Mouse (Mus musculus) heart, adult 2 months (tissue): ENCODE results near the gene Zkscan5.

Experiments
- CTCF ChIP-seq: fragments of 200-600 bp; IDR thresholded peaks from 2 replicates; pipeline ENCODE4 v1.8.1; 2022; ENCODE audit warnings: antibody characterized with exemption, mild to moderate bottlenecking, moderate library complexity
- POLR2A ChIP-seq: fragments of 200-500 bp; IDR thresholded peaks from 2 replicates; pipeline ENCODE4 v1.6.1; 2011; ENCODE audit warnings: mild to moderate bottlenecking, low read depth, low read length, control low read depth; ENCODE audit not compliant: insufficient read depth

DNA sequence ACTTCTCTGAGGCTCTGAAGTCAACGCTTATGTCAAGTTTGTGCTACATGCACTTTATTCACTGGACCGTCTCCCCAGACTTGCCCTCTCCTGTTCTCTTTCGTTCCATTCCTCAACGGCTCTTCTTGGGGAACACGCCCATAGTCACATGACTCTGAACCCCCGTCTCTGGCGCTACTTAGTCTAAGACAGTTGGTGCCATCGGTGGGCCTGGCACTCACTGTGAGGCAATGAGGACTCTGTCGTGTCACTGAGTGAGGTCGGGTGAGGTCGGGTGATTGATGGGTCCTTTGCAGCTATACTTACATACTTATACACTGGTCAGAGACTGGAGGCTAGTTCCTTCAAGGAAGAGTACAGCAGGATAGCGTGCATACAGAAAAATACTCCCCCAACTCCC is 19.0 kb downstream of the Zkscan5 start:
- no peak for TF ChIP-seq CTCF
- TF ChIP-seq POLR2A = no peak
